Mouse (Mus musculus): ENCODE measurements around the gene Flywch2. TPM values are rescaled to one million over a fixed set of nuclear protein-coding genes. Genes with fewer than 3 reads are reported as not detected.

Gene Flywch2
- total and polyA plus RNA-seq, 3 experiments = 0.62 to 6.2 TPM; not detected in 1

GRCm38 (mm10) chr17:23807918-23808317, 22.0 kb upstream of the Flywch2 start:
- DNase-seq (ENCODE audit: low read depth, low spot score) = no peak
- TF ChIP-seq POLR2AphosphoS2 (IDR thresholded peaks at IDR 0.05; ENCODE audit: low read length) (no peak), SMC3 (IDR thresholded peaks at IDR 0.05; ENCODE audit: low read depth, low read length) (no peak), GATA1 (IDR thresholded peaks at IDR 0.05; ENCODE audit: low read depth, low read length) (no peak), TCF12 (IDR thresholded peaks at IDR 0.05; ENCODE audit: low read depth, low read length) (no peak), POLR2A (IDR thresholded peaks at IDR 0.05; ENCODE audit: control insufficient read depth in 1 of 2, insufficient read depth in 1 of 2, low read depth in 1 of 2, low read length in 2 of 2, poor library complexity in 1 of 2) (no peak), MAFK (IDR thresholded peaks at IDR 0.05; ENCODE audit: borderline replicate concordance, low read depth, low read length) (no peak), E2F4 (IDR thresholded peaks at IDR 0.05; ENCODE audit: borderline replicate concordance, low read depth, low read length) (no peak), MEF2A (IDR thresholded peaks at IDR 0.05; ENCODE audit: extremely low read depth, insufficient replicate concordance, low read depth, low read length, poor library complexity, severe bottlenecking) (no peak), ELF1 (IDR thresholded peaks at IDR 0.05; ENCODE audit: low read depth, low read length) (no peak), USF1 (IDR thresholded peaks at IDR 0.05; ENCODE audit: low read depth, low read length) (no peak)
- Histone ChIP-seq H3K27me3 (ENCODE audit: control insufficient read depth in 1 of 2, insufficient read depth in 2 of 2, low read length in 2 of 2) (no peaks in the 10 kb centered on the region), H3K36me3 (ENCODE audit: control insufficient read depth in 1 of 2, insufficient read depth in 2 of 2, low read length in 2 of 2) (peaks cover 23 to 44% of the 10 kb centered on the region in 2 experiments), H3K4me3 (ENCODE audit: control insufficient read depth in 1 of 2, insufficient read depth in 1 of 2, low read depth in 2 of 2, low read length in 2 of 2) (no peak overlapping the region), H3K79me2 (ENCODE audit: control insufficient read depth, insufficient read depth, low read length, poor library complexity) (peaks cover 59% of the 10 kb centered on the region), H3K9ac (ENCODE audit: control insufficient read depth, low read depth, low read length, poor library complexity, severe bottlenecking) (no peak overlapping the region), H3K9me3 (replicated peaks; ENCODE audit: insufficient read depth, low read length) (no peaks in the 10 kb centered on the region), H3K27ac (ENCODE audit: control insufficient read depth, low read depth, low read length) (no peak overlapping the region), H3K4me1 (ENCODE audit: control insufficient read depth in 1 of 2, insufficient read depth in 2 of 2, low read length in 2 of 2) (peaks cover 0 to 5% of the 10 kb centered on the region in 2 experiments; a peak in 1 of 4 replicates)

GRCm38 (mm10) chr17:23806867-23807266, 21.0 kb upstream of the Flywch2 start:
- Histone ChIP-seq H3K27ac (ENCODE audit: control insufficient read depth, low read depth, low read length) (no peak overlapping the region), H3K79me2 (ENCODE audit: control insufficient read depth, insufficient read depth, low read length, poor library complexity) (peaks cover 60% of the 10 kb centered on the region), H3K36me3 (ENCODE audit: control insufficient read depth in 1 of 2, insufficient read depth in 2 of 2, low read length in 2 of 2) (peaks cover 23 to 34% of the 10 kb centered on the region in 2 experiments), H3K9me3 (replicated peaks; ENCODE audit: insufficient read depth, low read length) (no peaks in the 10 kb centered on the region), H3K27me3 (ENCODE audit: control insufficient read depth in 1 of 2, insufficient read depth in 2 of 2, low read length in 2 of 2) (no peaks in the 10 kb centered on the region), H3K4me1 (ENCODE audit: control insufficient read depth in 1 of 2, insufficient read depth in 2 of 2, low read length in 2 of 2) (peaks cover under 1 to 5% of the 10 kb centered on the region in 2 experiments; a peak in 3 of 4 replicates), H3K9ac (ENCODE audit: control insufficient read depth, low read depth, low read length, poor library complexity, severe bottlenecking) (no peak overlapping the region), H3K4me3 (ENCODE audit: control insufficient read depth in 1 of 2, insufficient read depth in 1 of 2, low read depth in 2 of 2, low read length in 2 of 2) (no peak overlapping the region)
- TF ChIP-seq BHLHE40 (IDR thresholded peaks at IDR 0.05; ENCODE audit: borderline replicate concordance, low read depth, low read length) = no peak
- TF ChIP-seq POLR2A (IDR thresholded peaks at IDR 0.05; ENCODE audit: control insufficient read depth in 1 of 2, insufficient read depth in 1 of 2, low read depth in 1 of 2, low read length in 2 of 2, poor library complexity in 1 of 2) = no peak
- TF ChIP-seq ETS1 (IDR thresholded peaks at IDR 0.05; ENCODE audit: low read depth, low read length) = no peak
- TF ChIP-seq USF1 (IDR thresholded peaks at IDR 0.05; ENCODE audit: low read depth, low read length) = no peak
- no peak for TF ChIP-seq SMC3 (IDR thresholded peaks at IDR 0.05; ENCODE audit: low read depth, low read length)
- no peak for TF ChIP-seq NELFE (IDR thresholded peaks at IDR 0.05; ENCODE audit: low read depth, low read length)
- TF ChIP-seq UBTF (IDR thresholded peaks at IDR 0.05; ENCODE audit: borderline replicate concordance, insufficient read depth, low read depth, low read length) = no peak
- TF ChIP-seq POLR2AphosphoS2 (IDR thresholded peaks at IDR 0.05; ENCODE audit: low read length) = no peak
- no peak for DNase-seq (ENCODE audit: low read depth, low spot score)

Data from MEL (cell line).